Mouse (Mus musculus): ENCODE results near the gene Txnrd2. TPM values are rescaled to one million over a fixed set of nuclear protein-coding genes. Genes with fewer than 3 reads are reported as not detected.
A peak's percentile ranks its signal among the peaks of the same experiment; 100 is the strongest.

The Txnrd2 gene
- polyA plus RNA-seq, 1 experiment: 7.1 TPM

DNA sequence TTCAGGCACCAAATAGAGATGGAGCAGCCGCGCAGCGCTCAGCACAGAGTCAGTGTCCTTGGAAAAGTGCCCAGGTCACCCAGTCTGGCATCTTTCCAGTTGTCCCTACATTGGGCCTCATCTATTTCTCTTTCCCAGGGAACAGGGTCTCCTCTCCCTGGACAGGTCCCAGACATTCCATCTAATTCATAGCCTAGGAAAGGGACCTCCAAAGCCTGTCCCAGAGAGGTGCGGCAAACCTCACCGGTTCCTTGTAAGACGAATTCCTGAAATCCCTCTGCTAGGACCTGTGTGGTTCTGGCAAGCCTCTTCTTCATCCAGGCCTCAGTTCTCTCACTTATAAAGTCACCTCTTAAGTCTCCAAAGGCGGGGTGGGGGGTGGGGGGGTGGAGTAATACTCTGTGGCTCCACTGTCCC is 30.6 kb upstream of the Txnrd2 start:
- H3K4me3 ChIP-seq (ENCODE audit: low read depth, low read length): no peak overlapping the region
- H3K9ac ChIP-seq (ENCODE audit: low read depth, poor library complexity, severe bottlenecking): no peak overlapping the region
- H3K27me3 ChIP-seq (ENCODE audit: control insufficient read depth, insufficient read depth, low read length, poor library complexity, severe bottlenecking): no peaks in the 10 kb centered on the region
- H3K4me1 ChIP-seq (ENCODE audit: control insufficient read depth, insufficient read depth, low read length): peaks cover 14% of the 10 kb centered on the region
- TF ChIP-seq POLR2A (IDR thresholded peaks at IDR 0.05; ENCODE audit: insufficient read depth, low read length) (no peak), EP300 (IDR thresholded peaks at IDR 0.05; ENCODE audit: insufficient read depth, low read depth, low read length) (no peak), CTCF (IDR thresholded peaks at IDR 0.05; ENCODE audit: low read depth, low read length) (no peak)
- H3K36me3 ChIP-seq (ENCODE audit: control insufficient read depth, insufficient read depth, low read length, poor library complexity, severe bottlenecking): 0 out of 2 replicates have a peak, but pooled peaks cover 7% of the 10 kb centered on the region
- H3K27ac ChIP-seq (ENCODE audit: insufficient read depth, low read length): peak overlapping the region; percentile 39; the same call in 1 of the 2 replicates
- no peaks in the 10 kb centered on the region for H3K9me3 ChIP-seq (replicated peaks; ENCODE audit: control insufficient read depth, insufficient read depth, low read length, poor library complexity, severe bottlenecking)

- Histone ChIP-seq H3K9me3 (replicated peaks; ENCODE audit: control insufficient read depth, insufficient read depth, low read length, poor library complexity, severe bottlenecking) (no peaks in the 10 kb centered on the region), H3K4me1 (ENCODE audit: control insufficient read depth, insufficient read depth, low read length) (peaks cover 18% of the 10 kb centered on the region), H3K9ac (ENCODE audit: low read depth, poor library complexity, severe bottlenecking) (no peak overlapping the region), H3K4me3 (ENCODE audit: low read depth, low read length) (no peak overlapping the region), H3K27me3 (ENCODE audit: control insufficient read depth, insufficient read depth, low read length, poor library complexity, severe bottlenecking) (no peaks in the 10 kb centered on the region), H3K27ac (ENCODE audit: insufficient read depth, low read length) (no peak overlapping the region), H3K36me3 (ENCODE audit: control insufficient read depth, insufficient read depth, low read length, poor library complexity, severe bottlenecking) (0 out of 2 replicates have a peak, but pooled peaks cover 7% of the 10 kb centered on the region)
- TF ChIP-seq POLR2A (IDR thresholded peaks at IDR 0.05; ENCODE audit: insufficient read depth, low read length) (no peak), EP300 (IDR thresholded peaks at IDR 0.05; ENCODE audit: insufficient read depth, low read depth, low read length) (no peak), CTCF (IDR thresholded peaks at IDR 0.05; ENCODE audit: low read depth, low read length) (no peak)
Observed at GRCm38 (mm10) chr16:18396201-18396600, 30.0 kb upstream of the Txnrd2 start.

DNA sequence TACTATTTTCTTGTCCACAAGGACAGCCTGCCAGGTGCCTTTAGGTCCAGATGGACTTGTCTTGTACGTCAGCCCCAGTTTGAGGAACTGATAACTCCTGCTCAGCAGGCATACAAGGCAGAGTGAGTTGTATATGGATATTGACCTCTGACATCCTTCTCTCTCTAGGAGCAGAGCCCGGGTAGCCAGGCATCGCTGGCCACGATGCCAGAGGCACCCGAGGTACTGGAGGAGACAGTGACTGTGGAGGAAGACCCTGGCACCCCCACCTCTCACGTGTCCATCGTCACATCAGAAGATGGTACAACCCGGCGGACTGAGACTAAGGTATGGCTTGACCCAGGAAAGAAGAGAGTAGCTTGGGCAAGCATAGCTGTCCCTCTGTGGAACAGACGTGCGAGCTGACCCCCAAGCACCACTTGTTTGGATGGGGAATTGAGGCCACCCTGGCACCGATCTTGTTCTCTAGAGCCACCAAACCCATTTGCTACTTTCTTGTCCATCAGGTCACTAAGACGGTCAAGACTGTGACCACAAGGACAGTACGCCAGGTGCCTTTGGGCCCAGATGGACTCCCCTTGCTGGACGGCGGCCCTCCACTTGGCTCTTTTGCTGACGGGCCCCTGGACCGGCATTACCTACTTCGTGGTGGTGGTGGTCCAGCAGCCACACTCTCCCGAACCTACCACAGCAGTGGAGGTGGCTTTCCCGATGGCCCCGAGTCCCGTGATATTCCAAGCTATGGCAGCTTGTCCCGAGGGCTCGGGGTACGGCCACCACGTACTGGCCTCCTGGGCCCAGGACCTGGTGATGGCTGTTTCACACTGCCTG is 29.2 kb upstream of the Txnrd2 start:
- peaks cover 16% of the 10 kb centered on the region for H3K4me1 ChIP-seq (ENCODE audit: control insufficient read depth, insufficient read depth, low read length)
- H3K36me3 ChIP-seq (ENCODE audit: control insufficient read depth, insufficient read depth, low read length, poor library complexity, severe bottlenecking): 0 out of 2 replicates have a peak, but pooled peaks cover 7% of the 10 kb centered on the region
- H3K4me3 ChIP-seq (ENCODE audit: low read depth, low read length): no peak overlapping the region
- no peak for TF ChIP-seq POLR2A (IDR thresholded peaks at IDR 0.05; ENCODE audit: insufficient read depth, low read length)
- TF ChIP-seq CTCF (IDR thresholded peaks at IDR 0.05; ENCODE audit: low read depth, low read length): no peak
- TF ChIP-seq EP300 (IDR thresholded peaks at IDR 0.05; ENCODE audit: insufficient read depth, low read depth, low read length): no peak
- H3K9ac ChIP-seq (ENCODE audit: low read depth, poor library complexity, severe bottlenecking): no peak overlapping the region
- H3K27ac ChIP-seq (ENCODE audit: insufficient read depth, low read length): no peak overlapping the region
- H3K9me3 ChIP-seq (replicated peaks; ENCODE audit: control insufficient read depth, insufficient read depth, low read length, poor library complexity, severe bottlenecking): no peaks in the 10 kb centered on the region
- no peaks in the 10 kb centered on the region for H3K27me3 ChIP-seq (ENCODE audit: control insufficient read depth, insufficient read depth, low read length, poor library complexity, severe bottlenecking)

DNA sequence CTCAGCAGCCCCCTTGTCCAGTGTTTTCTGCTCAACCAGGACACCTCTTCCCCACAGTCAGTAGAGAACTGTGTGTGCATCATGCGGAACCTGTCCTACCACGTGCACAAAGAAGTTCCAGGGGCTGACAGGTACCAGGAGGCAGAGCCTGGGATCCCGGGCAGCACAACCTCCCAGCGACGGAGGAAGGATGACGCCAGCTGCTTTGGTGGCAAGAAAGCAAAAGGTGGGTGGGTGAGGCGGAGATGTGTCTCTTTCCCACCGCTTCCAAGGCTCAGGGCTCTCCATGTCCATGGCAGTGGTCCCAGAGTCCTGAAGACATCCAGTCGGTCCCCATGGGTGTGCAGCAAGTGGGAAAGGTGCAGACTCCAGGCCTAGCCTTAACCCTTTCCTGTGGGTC is 26.2 kb upstream of the Txnrd2 start:
- no peak overlapping the region for H3K4me3 ChIP-seq (ENCODE audit: low read depth, low read length)
- no peak overlapping the region for H3K27ac ChIP-seq (ENCODE audit: insufficient read depth, low read length)
- no peaks in the 10 kb centered on the region for H3K27me3 ChIP-seq (ENCODE audit: control insufficient read depth, insufficient read depth, low read length, poor library complexity, severe bottlenecking)
- TF ChIP-seq CTCF (IDR thresholded peaks at IDR 0.05; ENCODE audit: low read depth, low read length) (no peak), EP300 (IDR thresholded peaks at IDR 0.05; ENCODE audit: insufficient read depth, low read depth, low read length) (no peak), POLR2A (IDR thresholded peaks at IDR 0.05; ENCODE audit: insufficient read depth, low read length) (no peak)
- no peaks in the 10 kb centered on the region for H3K9me3 ChIP-seq (replicated peaks; ENCODE audit: control insufficient read depth, insufficient read depth, low read length, poor library complexity, severe bottlenecking)
- 0 out of 2 replicates have a peak, but pooled peaks cover 10% of the 10 kb centered on the region for H3K36me3 ChIP-seq (ENCODE audit: control insufficient read depth, insufficient read depth, low read length, poor library complexity, severe bottlenecking)
- no peak overlapping the region for H3K9ac ChIP-seq (ENCODE audit: low read depth, poor library complexity, severe bottlenecking)
- H3K4me1 ChIP-seq (ENCODE audit: control insufficient read depth, insufficient read depth, low read length): peaks cover 14% of the 10 kb centered on the region

DNA sequence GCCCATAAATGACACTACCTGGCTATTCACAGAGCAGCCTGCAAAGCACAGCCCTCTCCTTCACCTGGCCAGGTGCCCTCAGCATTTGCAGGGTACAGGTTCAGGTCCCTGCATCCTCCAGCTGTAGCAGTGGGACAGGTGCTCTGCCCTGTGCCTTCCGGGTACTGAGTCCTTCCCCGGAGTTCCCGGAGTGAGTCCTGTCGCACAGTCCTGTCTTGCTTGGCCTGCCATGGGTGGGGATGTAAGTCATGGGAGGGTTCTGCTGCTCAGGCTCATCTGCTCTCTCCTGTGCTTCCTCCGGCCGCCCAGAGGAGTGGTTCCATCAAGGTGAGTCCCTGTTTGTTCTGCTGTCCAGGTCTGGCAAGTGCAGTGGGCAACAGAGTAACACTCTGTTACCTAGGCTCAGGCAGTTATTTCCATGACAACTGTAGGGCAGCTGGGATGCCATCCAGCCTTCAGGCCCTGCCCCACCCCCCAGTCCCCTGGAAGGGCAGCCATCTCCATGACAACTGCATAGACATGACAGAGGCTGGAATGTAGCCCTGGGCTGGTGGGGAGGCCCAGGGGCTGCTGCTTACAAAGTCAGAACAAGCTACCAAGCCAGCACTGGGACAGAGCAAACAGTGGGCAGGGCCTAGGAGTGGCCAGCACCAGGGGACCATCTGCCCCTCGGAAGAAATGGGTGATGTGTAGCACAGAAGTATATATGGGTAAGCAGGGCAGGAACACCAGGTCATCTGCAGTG is 25.5 kb upstream of the Txnrd2 start:
- Histone ChIP-seq H3K27ac (ENCODE audit: insufficient read depth, low read length) (no peak overlapping the region), H3K4me1 (ENCODE audit: control insufficient read depth, insufficient read depth, low read length) (peaks cover 14% of the 10 kb centered on the region), H3K9me3 (replicated peaks; ENCODE audit: control insufficient read depth, insufficient read depth, low read length, poor library complexity, severe bottlenecking) (no peaks in the 10 kb centered on the region), H3K27me3 (ENCODE audit: control insufficient read depth, insufficient read depth, low read length, poor library complexity, severe bottlenecking) (no peaks in the 10 kb centered on the region), H3K9ac (ENCODE audit: low read depth, poor library complexity, severe bottlenecking) (no peak overlapping the region), H3K36me3 (ENCODE audit: control insufficient read depth, insufficient read depth, low read length, poor library complexity, severe bottlenecking) (0 out of 2 replicates have a peak, but pooled peaks cover 10% of the 10 kb centered on the region), H3K4me3 (ENCODE audit: low read depth, low read length) (no peak overlapping the region)
- TF ChIP-seq EP300 (IDR thresholded peaks at IDR 0.05; ENCODE audit: insufficient read depth, low read depth, low read length): peak; percentile 74; the same call in 1 of the 2 replicates
- TF ChIP-seq CTCF (IDR thresholded peaks at IDR 0.05; ENCODE audit: low read depth, low read length): no peak
- no peak for TF ChIP-seq POLR2A (IDR thresholded peaks at IDR 0.05; ENCODE audit: insufficient read depth, low read length)
